Mouse (Mus musculus): ENCODE results near the gene Ccnd3.
"Not testable (repeated sequence)": the region's sequence is repeated elsewhere in the genome, so short reads cannot be mapped to it uniquely, and the experiment has no call there.

Ccnd3 gene

DNA sequence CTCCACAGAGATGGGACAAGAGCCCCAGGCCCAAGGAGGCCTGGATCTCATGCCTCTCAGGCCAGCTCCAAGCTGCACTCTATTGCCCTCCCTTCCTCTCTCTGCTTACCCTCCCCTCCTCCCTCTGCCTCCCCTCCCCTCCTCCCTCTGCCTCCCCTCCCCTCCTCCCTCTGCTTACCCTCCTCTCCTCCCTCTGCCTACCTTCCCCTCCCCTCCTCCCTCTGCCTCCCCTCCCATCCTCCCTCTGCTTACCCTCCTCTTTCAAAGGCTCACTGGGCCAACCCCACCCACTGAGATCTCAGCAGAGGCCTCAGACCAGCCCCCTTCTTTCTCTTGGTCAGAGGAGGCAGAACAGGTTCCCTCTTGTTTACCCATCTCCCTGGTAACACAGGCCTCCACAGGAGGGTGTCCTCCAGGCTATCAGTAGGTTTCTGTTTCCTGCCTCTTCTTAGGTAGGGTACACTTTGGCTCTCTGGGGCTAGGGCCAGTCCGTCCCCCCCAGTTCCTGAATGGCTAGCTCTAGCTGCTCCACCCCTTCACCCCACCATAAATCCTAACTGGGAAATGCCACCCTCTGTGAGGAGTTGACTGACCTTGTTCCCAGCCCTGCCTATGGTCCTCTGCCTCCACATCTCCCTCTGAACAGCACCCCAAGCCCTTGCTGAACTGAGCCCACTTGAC, 20.5 kb upstream of the Ccnd3 start:
- DNase-seq, result peak; percentile 49 to 85

DNA sequence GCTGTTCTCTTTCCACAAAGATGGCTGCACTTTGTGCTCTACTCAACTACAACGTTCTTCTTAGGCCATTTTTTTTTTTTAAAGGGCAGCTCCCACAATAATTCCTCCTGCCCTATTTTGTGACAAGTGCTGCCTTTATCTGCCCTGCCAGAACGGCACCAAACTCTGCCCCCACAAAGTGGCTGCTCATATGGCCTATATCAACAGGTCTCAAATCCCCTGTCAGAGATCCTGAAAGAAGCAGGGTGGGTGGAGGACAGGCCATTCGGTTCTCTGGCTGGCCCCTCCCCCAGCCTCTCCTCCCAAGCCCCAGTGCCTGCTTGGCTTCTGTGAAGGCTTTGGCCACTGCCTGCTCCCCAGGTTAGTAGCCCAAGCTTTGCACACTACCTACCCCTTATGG, 19.9 kb upstream of the Ccnd3 start:
- DNase-seq, result no peak

DNA sequence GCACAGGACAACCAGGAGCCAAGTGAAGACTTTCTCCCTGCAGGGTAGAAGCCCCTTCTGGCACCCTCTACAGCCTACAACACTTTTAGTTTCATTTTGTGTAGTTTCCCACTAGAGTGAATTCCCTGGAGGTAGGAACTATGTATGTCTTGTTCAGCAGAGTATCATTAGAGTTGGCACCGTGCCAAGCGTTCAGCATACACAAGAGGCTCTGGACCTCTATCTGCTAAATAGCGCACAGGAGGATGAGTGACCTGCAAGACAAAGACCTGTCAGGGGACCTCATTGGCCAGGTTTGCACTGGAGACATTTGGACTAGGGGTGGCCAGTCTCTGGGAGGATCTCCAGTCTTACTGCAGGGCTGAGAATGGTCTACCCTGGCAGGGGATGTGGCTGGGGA, 19.1 kb upstream of the Ccnd3 start:
- DNase-seq, result no peak

DNA sequence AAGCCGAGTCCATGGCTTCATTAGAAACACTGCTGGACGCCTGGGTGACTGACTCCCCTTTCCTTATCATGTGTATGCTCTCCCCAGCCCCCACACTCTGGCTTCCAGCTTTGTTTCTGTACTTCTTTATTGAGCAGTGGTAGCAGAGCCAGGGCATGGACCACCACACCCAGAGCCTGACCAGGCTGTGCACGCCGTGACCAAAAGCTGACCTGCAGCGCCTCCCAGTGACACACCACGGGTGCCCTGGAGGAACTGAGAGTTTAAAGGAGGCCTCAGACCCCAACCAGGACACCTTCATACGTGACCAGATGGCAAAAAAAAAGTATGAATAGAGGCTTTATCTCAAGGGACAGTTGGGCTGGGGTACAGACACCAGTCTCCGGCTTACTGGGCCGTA, 14.1 kb upstream of the Ccnd3 start:
- DNase-seq, result no peak

DNA sequence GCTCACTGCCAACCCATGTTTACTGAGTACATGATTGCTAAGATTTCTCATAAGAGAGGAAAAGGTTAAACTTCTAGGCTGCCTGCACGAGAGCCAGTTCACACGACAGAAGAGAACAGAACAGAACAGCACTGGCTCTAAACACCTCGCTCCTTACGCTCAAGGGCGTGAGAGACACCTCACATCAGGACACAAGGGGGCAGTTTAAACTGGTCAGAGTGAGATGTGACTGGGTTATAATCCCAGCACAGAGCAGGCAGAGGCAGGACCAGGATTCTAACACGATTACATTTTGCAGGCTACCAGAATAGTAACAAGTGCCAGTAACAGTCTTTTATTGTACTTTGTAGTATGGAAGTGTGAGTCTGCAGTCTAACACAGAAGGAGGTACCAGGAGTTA, 12.1 kb upstream of the Ccnd3 start:
- DNase-seq, result no peak

DNA sequence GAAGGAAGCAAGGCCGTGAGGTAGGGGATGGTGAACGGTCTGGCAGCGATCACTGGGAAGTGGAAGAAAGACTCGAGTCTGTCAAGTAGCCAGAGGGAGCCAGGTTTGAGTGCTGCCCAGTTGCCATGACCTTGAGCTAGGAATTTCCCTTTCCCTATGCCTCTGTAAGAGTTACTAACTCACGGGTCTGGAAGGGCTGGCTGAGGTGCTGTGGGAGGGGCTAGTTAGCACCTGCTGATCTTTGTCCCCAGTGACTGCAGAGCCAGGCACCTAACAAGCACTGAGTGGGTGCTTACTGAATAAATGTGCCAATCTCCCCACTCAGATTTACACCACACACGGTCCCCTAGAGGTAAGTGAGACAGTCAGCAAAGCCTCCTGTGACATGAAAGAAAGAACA, 11.2 kb upstream of the Ccnd3 start:
- peak; percentile 69 to 80 for DNase-seq

DNA sequence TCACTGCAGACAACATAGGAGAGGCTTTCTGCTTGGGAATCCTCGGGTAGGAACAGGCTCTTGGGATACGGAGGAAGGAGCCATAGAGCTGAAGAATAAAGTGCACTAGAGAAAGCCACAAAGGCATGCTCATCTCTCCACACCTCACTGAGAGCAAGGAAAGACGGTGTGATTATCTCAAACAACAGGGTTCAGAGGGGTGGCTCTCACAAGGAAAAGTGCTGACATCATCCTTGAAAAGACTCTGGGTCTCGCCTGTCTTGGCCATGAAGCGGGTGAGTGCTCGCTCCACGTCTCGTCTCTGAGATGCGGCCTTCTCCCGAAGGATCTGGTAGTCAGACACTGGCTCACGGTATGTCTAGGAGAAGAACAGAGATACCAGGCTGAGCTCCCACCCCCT, 10.7 kb upstream of the Ccnd3 start:
- no peak for DNase-seq

DNA sequence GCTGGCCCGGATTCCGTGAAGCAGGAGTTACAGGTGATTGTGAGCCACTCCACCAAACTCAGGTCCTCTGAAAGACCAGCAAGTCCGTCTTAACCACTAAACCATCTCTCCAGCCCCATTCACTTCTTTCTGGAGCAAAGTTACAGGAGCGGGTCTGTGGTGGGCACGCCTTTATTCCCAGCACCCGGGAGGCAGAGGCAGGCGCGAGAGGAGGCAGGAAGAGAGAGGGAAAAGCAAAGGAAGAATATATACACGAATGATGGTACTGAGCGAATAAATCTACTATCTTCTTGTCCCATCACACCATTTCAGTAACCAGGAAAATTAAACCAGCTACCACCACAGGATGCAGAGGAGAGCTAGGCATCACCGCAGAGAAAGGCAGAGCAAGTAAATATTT, 3.3 kb upstream of the Ccnd3 start:
- no peak for DNase-seq

DNA sequence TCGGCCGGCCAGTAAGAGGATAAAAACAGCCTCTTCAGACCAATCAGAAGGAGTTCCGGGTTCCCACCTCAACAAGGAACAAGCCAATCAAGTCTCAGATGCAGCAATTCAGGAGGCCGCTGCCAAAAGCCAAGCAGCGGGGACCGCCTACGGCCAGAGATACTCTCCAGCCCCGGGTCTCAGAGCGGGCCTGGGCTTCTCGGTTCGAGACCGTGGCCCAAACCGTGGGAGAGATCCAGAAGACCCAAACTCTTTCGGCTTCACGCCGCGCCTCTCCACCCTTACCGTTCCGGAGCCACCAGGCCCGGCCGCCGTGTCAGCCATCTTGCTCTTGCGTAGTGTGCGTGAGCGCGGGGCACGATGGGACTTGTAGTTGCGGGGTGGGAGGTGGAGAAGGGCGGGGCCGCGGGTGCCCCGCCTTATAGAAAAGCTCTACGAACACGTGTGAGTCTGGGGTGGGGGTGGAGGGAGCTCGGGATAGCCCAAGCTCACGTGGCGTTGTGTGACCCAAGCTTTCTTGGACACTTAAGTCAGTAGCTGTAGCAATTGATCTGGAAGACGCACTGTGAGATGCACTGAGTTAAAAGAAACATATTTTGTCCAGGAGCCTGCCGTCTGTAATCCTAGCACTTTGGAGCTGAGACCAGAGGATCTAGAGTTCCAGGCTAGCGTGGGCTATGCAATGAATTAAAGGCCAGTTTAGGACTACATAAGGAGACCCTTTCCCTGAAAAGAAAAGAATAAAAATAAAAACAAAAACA, 2.7 kb upstream of the Ccnd3 start, which contains the start of gene Taf8:
TSS of gene Taf8 (minus strand) at position 347 of the 761 bp plus-strand sequence.
- peak; percentile 92 to 93 for DNase-seq

DNA sequence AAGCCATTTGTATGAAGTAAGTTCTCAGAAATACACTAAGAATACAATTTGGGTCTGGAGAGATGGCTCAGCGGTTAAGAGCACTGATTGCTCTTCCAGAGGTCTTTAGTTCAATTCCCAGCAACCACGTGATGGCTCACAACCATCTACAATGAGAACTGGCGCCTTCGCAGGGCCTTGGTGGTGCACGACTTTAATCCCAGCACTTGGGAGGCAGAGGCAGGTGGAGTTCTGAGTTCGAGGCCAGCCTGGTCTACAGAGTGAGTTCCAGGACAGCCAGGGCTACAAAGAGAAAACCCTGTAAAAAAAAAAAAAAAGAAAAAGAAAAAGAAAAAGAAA, 2.2 kb upstream of the Ccnd3 start:
- DNase-seq, result not testable (repeated sequence)

DNA sequence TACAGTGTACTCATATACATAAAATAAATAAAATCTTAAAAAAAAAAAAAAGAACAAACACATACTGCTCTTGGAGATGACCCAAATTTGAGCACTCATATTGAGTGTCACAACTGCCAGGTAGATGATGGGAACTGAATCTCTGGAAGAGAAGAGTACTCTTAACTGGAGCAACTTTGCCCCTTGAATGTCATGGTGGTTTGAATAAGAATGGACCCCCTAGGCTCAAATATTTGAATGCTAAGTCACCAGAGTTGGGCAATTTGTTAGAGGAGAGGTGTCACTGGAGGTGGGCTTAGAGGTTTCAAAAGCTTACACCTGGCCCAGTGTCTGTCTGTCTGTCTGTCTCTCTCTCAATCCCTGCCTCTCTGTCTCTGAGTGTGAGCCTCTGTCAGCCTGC, 1.2 kb upstream of the Ccnd3 start:
- no peak for DNase-seq

DNA sequence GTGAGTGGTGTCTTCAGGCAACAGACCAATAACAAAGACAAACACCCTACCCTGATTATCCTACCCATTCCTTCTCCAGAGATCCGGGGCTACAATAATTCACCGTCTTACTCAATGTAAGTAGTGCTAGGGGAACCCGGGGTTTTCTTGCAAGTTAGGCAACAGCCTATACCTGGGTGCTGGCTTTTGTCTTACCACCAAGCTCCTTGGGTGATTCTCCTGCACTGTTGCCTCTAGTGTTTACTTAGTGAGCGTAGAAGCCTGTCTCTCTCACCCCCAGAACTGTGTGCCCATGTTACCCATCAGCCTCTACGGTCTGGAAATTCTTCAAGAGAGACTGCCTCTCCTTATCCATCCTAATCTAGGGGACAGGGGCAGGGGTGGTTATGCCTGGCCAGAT, 623 bp upstream of the Ccnd3 start:
- no peak for DNase-seq

DNA sequence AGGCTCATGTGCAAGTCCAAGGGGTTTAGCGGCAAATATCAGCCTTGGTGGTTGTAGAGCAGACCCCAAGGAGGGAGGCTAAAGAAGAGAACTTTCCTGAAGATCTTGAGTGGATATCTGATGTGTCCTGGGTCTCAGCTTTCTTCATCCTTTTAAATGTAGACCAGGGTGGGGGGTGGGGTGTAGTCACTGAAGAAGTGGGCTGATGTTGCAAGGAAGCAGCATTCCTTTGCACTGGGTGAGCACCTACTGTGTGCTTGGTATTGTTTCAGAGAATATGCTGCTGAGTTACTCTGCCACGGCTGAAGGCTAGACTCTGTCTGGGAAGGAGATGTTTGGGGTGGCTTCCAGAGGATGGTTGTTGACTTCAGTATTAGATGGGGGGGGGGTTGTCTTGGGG, 715 bp downstream of the Ccnd3 start:
- DNase-seq, result no peak

DNA sequence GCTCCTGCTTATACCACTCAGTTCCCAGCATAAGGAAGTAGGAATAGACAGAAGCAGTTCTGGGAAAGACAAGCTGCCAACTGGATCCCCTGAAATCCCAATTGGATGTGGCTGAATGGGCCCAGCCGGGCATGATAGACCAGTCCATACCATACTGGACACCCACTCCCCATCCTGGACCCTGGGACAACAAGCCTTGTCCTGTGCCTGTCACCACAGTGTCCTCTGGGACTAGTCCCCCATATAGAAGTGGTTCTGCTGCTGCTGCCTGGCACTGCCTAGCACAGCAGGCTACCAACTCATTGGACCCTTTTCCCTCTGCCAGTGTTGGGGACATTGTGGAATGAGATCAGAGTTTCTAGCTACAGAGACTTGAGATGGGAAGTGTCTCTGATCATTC, 1.2 kb downstream of the Ccnd3 start:
- no peak for DNase-seq

DNA sequence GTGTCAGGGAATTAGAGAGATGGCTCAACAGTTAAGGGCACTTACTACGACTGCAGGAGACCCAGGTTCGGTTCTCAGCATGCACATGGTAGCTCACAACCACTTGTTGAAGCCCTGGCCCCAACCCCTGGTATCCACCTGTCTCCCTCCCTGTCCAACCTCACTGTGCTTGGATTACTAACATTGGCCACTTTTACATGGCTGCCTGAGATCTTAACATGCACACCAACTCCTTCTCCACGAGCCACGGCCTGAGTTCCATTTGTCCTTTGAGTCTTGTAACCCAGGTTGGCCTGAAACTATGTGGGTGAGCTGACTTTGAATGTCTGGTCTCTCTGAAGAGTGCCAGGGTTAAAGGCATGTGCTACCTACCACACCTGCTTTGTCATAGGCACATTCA, 1.8 kb downstream of the Ccnd3 start:
- no peak for DNase-seq

DNA sequence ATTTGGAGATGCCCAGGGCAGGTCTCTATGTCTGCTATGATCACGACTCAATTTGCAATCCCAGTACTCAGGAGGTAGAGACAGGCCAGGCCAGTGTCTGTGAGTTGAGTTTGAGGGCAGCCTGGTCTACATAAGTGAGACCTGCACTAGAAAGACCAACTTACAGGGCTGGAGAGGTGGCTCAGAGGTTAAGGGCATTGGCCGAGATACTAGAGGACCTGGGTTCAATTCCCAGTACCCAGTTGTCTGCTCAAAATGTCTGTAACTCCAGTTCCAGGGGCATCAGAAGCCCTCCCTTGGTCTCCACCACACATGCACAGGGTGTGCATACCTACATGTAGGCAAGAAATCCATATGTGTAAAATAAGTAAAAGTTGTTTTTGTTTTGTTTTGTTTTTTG, 2.7 kb downstream of the Ccnd3 start:
- no peak for DNase-seq

DNA sequence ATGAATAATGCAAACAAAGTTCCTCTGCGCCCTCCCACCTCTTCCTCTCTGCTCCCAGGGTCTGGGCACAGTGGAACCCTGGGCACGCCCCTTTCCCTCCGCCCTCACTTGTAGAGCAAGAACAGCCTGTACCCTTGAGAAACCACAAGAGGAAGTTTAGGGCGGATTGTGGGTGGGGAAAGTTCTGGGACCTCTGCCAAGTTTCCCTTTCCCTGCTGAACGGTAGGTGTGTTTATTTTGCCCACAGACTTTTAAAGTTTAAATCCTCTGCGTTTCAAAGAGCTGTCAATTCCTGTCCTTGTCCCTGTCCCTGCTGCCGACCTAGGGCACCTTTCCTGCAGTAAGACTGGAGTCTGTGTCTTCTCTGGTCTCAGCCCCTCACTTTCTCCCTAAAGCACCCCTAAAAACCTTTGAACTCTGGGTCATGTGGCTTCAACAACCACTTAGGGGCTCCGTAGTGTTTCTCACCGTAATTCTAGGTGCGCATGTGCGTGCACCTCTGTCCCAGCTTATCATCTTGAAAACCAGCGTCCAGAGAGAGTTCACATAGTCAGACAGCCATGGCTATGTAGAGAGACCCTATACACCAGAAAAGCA, 3.3 kb downstream of the Ccnd3 start:
- DNase-seq, result peak; percentile 97 to 98

DNA sequence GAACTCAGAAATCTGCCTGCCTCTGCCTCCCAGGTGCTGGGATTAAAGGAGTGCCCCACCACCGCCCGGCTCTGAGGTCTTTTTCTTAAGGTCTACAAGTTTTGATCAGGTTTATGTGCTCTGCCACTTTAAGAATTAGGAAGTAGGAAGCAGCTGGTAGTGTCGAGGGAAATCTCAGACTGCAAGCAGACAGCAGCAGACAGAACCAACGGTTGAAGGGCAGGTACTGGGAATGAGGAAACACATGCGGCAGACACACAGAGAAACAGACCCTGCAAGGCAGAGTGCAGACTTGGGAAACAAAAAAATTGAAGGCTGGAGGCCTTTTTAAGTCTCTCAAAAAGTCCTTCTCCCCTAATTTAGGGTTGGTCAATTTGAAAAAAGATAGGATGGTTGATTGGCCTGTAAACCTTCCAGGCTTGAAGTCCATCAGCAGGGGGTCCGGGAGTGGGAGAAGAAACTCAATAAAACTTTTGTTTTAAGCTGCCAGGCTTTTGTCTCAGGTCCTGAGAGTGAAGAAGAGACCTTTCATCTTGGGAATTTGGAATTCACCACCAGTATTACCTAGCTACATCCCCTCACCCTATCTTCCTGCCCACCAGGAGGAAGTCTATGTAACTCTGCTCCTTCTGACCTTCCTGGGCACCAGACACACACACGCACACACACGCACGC, 4.3 kb downstream of the Ccnd3 start:
- DNase-seq, result no peak

DNA sequence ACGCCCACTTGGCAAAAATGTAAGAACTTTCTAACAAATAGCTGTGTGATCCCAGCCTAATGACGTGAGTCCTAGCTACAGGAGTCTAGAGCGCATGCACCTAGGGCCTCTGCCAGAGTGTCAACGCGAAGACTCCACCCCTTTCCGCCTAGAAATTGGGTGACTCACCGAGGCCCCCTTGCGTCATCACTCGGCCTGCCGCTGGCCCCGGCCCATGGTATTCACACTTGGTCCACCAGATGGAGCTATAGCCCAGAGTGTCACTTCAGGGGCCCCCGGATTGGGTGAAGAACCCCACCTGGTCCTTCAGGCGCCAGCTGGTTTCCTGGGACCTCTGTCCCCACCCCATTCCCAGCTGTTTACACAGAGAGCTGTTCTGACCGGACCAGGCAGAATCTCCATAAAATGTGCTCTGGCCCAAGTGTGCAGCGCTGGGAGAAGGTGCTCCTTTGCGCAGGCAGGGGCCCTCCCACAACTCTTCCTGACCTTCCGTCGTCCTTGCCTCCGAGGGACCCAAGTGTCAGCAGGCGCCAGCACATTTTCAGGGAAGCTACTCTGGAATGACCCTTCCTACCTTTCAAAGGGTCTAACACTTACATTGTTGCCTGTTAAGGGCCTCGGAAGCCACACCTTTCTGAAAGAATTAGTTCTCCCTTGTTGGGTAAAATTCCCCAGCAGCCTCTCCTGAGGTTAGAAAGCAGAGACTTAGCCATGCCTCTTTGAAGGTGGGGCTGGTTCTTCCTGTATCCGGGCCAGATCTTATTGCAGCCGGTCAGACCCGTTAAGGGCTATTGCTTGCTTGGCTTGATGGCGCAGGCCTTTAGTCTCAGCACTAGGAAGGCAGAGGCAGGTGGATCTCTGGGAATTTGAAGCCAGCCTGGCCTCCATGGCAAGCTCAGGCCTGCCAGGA, 6.5 kb downstream of the Ccnd3 start:
- peak; percentile 98 to 99 for DNase-seq

DNA sequence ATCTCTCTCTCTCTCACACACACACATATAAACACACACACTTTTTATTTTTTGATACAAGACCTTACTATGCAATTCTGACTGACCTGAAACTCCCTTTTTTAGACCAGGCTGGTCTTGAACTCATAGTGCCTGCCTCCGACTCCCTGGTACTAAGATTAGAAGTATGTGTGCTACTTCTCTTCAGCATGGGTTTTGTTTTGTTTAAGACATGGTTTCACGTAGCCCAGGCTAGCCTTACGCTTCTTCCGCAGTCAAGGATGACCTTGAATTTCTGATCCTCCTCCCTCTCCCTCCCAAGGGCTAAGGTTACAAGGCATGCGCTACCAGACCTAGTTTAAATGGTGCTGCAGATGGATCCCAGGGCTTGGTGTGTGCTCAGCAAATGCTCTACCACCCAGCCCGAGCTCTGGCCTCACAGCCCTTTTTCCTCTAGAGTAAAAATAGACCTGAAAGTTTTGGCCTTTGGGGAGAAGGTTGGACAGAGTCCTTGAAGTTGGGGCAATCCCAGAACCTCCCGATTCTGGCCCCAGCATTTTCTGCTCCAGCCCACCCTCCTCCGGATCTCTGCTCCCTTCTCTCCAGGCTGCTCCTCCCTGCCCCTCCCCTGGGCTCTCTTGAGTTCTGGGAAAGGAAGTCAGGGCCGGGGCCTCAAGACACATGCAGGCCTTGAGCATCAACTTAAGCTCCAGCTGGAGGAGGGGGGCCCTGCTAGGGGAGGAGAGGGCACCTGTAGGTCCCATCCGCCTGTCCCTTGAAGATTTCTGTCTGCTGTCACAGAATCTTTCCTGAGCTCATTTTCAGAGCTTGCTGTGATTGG, 8.3 kb downstream of the Ccnd3 start:
- no peak for DNase-seq

DNA sequence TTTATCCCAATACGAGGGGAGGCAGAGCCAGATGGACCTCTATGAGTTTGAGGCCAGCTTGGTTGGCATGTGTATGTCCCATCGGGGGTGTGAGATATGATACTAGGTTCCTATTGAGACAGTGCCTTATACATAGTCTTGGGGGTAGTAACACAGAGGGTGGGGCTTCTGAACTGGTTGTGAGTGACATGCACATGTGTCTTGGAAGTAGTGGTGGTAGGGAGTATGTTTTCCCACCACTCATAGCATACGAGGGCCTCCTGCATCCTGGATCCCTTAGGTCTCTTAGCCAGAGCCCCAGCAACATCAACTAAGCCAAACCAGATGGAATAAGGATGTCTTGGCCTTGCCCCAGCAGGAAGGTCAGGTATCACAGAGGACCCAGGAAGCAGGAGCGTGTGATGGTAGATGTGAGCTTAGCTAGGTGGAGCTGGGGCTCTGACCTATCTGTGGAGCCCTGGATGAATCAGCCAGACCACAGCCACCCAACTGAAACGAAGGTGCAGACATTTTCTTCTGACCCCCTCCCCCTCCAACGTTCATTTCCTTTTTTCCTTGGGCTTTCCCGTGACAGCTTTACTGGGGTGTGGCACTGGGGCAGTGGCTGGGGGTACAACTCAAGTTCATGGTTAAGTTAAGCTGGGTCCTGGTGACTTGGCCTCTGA, 10.5 kb downstream of the Ccnd3 start:
- DNase-seq, result no peak

Measured in kidney, adult 8-10 months (tissue).